Mouse (Mus musculus): Measurements from ENCODE around the gene Gm49325. TPM values are rescaled to one million over a fixed set of nuclear protein-coding genes. Genes with fewer than 3 reads are reported as not detected.

Gene Gm49325
- not detected in 2 replicates for polyA plus RNA-seq (2012; rRNA removed)

GRCm38 (mm10) chr10:77605908-77606826 is at the start of gene Gm49325, which contains the start of gene Sumo3:
Gm49325 (plus strand) TSS chr10:77606197.
Sumo3 (plus strand) TSS chr10:77606097.
- peak; percentile 93 for DNase-seq (ENCODE audit: low read depth)
- TF ChIP-seq CTCF (IDR thresholded peaks at IDR 0.05; ENCODE audit: borderline replicate concordance, extremely low read depth, insufficient read depth, insufficient read length) = no peak
- TF ChIP-seq POLR2A (IDR thresholded peaks at IDR 0.05; ENCODE audit: borderline replicate concordance, extremely low read depth, insufficient read depth, insufficient read length, poor library complexity, severe bottlenecking) = peak; percentile 78; the same call in 1 of the 2 replicates

GRCm38 (mm10) chr10:77556631-77557030 is 49.4 kb upstream of the Gm49325 start:
- TF ChIP-seq POLR2A (IDR thresholded peaks at IDR 0.05; ENCODE audit: borderline replicate concordance, extremely low read depth, insufficient read depth, insufficient read length, poor library complexity, severe bottlenecking) = no peak
- TF ChIP-seq CTCF (IDR thresholded peaks at IDR 0.05; ENCODE audit: borderline replicate concordance, extremely low read depth, insufficient read depth, insufficient read length) = no peak
- no peak for DNase-seq (ENCODE audit: low read depth)

DNA sequence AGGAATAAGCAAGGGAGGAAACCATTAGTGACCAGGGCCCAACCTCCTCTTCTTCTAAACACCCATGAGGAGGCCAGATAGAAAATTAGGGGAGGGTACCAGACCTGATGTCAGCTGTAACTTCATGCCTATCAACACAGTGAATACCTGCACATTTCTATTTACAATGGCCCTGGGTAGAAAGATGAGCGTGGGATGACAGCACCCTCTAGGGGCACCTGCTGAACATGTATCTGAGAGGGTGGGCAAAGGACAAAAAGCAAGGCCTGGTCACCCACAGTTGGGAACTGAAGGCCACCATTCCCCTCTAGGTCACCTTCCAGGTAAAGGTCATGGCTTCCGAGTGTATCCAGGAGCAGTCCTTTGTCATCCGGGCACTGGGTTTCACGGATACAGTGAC is 48.4 kb upstream of the Gm49325 start:
- TF ChIP-seq POLR2A (IDR thresholded peaks at IDR 0.05; ENCODE audit: borderline replicate concordance, extremely low read depth, insufficient read depth, insufficient read length, poor library complexity, severe bottlenecking) = no peak
- peak; percentile 22; the same call in 1 of the 2 replicates for TF ChIP-seq CTCF (IDR thresholded peaks at IDR 0.05; ENCODE audit: borderline replicate concordance, extremely low read depth, insufficient read depth, insufficient read length)
- DNase-seq (ENCODE audit: low read depth) = no peak

GRCm38 (mm10) chr10:77560090-77560489 is 45.9 kb upstream of the Gm49325 start:
- TF ChIP-seq POLR2A (IDR thresholded peaks at IDR 0.05; ENCODE audit: borderline replicate concordance, extremely low read depth, insufficient read depth, insufficient read length, poor library complexity, severe bottlenecking) (no peak), CTCF (IDR thresholded peaks at IDR 0.05; ENCODE audit: borderline replicate concordance, extremely low read depth, insufficient read depth, insufficient read length) (no peak)
- DNase-seq (ENCODE audit: low read depth) = no peak

DNA sequence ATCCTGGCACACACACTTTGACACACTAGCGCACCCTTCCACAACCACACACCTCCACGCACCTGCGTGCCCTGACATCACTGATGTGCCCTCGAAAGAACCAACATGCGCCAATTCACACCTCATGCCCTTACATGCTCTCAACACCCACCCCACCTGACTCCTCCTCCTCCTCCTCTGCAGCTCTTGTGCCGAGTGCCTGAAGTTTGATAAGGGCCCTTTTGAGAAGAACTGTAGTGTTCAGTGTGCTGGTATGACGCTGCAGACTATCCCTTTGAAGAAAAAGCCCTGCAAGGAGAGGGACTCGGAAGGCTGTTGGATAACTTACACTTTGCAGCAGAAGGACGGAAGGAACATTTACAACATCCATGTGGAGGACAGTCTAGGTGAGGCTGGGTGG is 45.2 kb upstream of the Gm49325 start:
- no peak for TF ChIP-seq CTCF (IDR thresholded peaks at IDR 0.05; ENCODE audit: borderline replicate concordance, extremely low read depth, insufficient read depth, insufficient read length)
- TF ChIP-seq POLR2A (IDR thresholded peaks at IDR 0.05; ENCODE audit: borderline replicate concordance, extremely low read depth, insufficient read depth, insufficient read length, poor library complexity, severe bottlenecking) = no peak
- DNase-seq (ENCODE audit: low read depth) = no peak

DNA sequence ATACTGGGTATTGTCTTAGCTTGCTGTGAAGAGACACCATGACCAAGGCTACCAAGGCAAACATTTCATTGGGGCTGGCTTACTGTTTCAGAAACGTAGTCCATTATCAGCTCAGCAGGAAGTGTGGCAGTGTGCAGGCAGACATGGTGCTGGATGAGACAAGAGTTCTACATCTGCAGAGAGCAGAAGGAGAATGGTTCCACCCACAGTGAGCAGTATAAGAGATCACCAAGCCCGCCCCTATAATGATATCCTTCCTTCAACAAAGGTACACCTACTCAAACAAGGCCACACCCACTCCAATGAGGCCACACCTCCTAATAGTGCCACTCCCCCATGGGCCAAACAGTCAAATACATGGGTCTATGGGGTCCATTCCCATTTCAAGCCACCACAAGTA is 44.5 kb upstream of the Gm49325 start:
- TF ChIP-seq POLR2A (IDR thresholded peaks at IDR 0.05; ENCODE audit: borderline replicate concordance, extremely low read depth, insufficient read depth, insufficient read length, poor library complexity, severe bottlenecking) (no peak), CTCF (IDR thresholded peaks at IDR 0.05; ENCODE audit: borderline replicate concordance, extremely low read depth, insufficient read depth, insufficient read length) (no peak)
- no peak for DNase-seq (ENCODE audit: low read depth)

DNA sequence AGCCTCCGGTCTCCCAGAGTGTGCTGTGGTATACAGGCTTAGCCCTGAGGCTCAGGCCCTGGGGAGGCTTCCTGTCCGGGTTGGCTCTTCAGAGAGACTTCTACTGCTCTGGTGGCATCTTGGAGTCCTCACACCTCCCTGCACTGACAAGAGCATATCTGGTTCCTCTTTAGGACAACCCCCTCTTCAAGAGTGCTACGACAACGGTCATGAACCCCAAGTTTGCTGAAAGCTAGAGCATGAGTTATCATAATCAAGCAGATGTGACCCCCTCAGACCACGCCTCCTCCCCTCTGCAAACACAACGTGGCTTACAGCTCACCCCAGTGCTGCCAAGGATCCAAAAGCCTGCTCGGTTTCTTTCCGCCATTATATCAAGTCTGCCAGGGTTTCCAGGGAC is 41.0 kb upstream of the Gm49325 start:
- DNase-seq (ENCODE audit: low read depth) = no peak
- no peak for TF ChIP-seq POLR2A (IDR thresholded peaks at IDR 0.05; ENCODE audit: borderline replicate concordance, extremely low read depth, insufficient read depth, insufficient read length, poor library complexity, severe bottlenecking)
- TF ChIP-seq CTCF (IDR thresholded peaks at IDR 0.05; ENCODE audit: borderline replicate concordance, extremely low read depth, insufficient read depth, insufficient read length) = no peak

GRCm38 (mm10) chr10:77566651-77567050 is 39.3 kb upstream of the Gm49325 start:
- TF ChIP-seq POLR2A (IDR thresholded peaks at IDR 0.05; ENCODE audit: borderline replicate concordance, extremely low read depth, insufficient read depth, insufficient read length, poor library complexity, severe bottlenecking) (no peak), CTCF (IDR thresholded peaks at IDR 0.05; ENCODE audit: borderline replicate concordance, extremely low read depth, insufficient read depth, insufficient read length) (peak; percentile 69)
- peak; percentile 49 for DNase-seq (ENCODE audit: low read depth)

DNA sequence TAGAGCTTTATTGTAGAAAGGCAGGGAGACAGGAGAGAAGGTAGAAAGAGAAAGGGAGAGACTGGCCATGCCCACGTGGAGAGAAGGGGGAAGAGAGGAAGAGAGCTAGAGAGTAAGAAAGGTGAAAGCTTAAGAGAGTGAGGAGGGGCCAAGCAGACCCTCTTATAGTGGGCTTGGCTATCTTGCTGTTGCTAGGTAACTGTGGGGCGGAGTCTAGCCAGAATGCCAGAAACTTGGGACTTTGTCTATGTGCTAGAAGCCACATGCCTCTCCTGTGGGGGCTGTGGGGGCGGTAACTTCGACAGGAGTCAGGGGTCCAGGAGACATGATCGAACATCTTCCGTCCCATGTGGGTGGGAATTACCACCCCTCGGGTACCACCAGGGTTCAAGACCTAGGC is 36.5 kb upstream of the Gm49325 start:
- no peak for TF ChIP-seq POLR2A (IDR thresholded peaks at IDR 0.05; ENCODE audit: borderline replicate concordance, extremely low read depth, insufficient read depth, insufficient read length, poor library complexity, severe bottlenecking)
- TF ChIP-seq CTCF (IDR thresholded peaks at IDR 0.05; ENCODE audit: borderline replicate concordance, extremely low read depth, insufficient read depth, insufficient read length) = no peak
- DNase-seq (ENCODE audit: low read depth) = no peak

- TF ChIP-seq POLR2A (IDR thresholded peaks at IDR 0.05; ENCODE audit: borderline replicate concordance, extremely low read depth, insufficient read depth, insufficient read length, poor library complexity, severe bottlenecking) = no peak
- no peak for TF ChIP-seq CTCF (IDR thresholded peaks at IDR 0.05; ENCODE audit: borderline replicate concordance, extremely low read depth, insufficient read depth, insufficient read length)
- no peak for DNase-seq (ENCODE audit: low read depth)
These were observed 35.9 kb upstream of the Gm49325 start for GRCm38 (mm10) chr10:77569973-77570658.

- peak; percentile 2 for DNase-seq (ENCODE audit: low read depth)
- TF ChIP-seq CTCF (IDR thresholded peaks at IDR 0.05; ENCODE audit: borderline replicate concordance, extremely low read depth, insufficient read depth, insufficient read length) (peak; percentile 37; the same call in 1 of the 2 replicates), POLR2A (IDR thresholded peaks at IDR 0.05; ENCODE audit: borderline replicate concordance, extremely low read depth, insufficient read depth, insufficient read length, poor library complexity, severe bottlenecking) (no peak)
These were observed 33.8 kb upstream of the Gm49325 start for GRCm38 (mm10) chr10:77572225-77572624.

Data from brain, embryonic 14.5 days (tissue).